Comparison of ENCODE assay signal across 9 mouse cellular contexts in genomic region chr5:73777282-73777921, GRCm38 (mm10).
DNase-seq lines count a peak whose midpoint lies in the region; ATAC-seq lines count a peak whose summit lies in the region.
"Had no signal": no experiment of that assay in that cellular context is flagged by ENCODE, and none has a peak within 500 bp of the region (broad histone marks: within the 10 kb centered on the region; RNA-seq: fewer than 3 reads in every experiment).

No protein-coding gene starts in this region.

- intact Hi-C loops in heart, postnatal 36 days (cut with DNase I): no loop called here

- H3K9ac ChIP-seq in midbrain, embryonic 11.5 days (ENCODE audit: low read length): no peak overlapping the region
- H3K9ac ChIP-seq in midbrain, embryonic 16.5 days (ENCODE audit: low read depth, low read length): no peak overlapping the region
- H3K9ac ChIP-seq in limb, embryonic 15.5 days: no peak overlapping the region
- no peak overlapping the region for H3K9ac ChIP-seq in hindbrain, embryonic 16.5 days (ENCODE audit: low read depth, low read length)
- H3K9ac ChIP-seq in forebrain, embryonic 15.5 days (replicated peaks): no peak overlapping the region
- H3K9ac ChIP-seq: neural tube, embryonic 13.5 days had no signal

- no peak overlapping the region for H3K4me2 ChIP-seq in midbrain, embryonic 11.5 days
- no peak overlapping the region for H3K4me2 ChIP-seq in midbrain, embryonic 16.5 days (ENCODE audit: low read length)
- H3K4me2 ChIP-seq in limb, embryonic 15.5 days: no peak overlapping the region
- no peak overlapping the region for H3K4me2 ChIP-seq in hindbrain, embryonic 16.5 days (ENCODE audit: low read length)
- H3K4me2 ChIP-seq in forebrain, embryonic 15.5 days (replicated peaks): no peak overlapping the region
- H3K4me2 ChIP-seq: neural tube, embryonic 13.5 days had no signal

- ATAC-seq in midbrain, embryonic 11.5 days (ENCODE audit: low FRiP score): no peak
- no peak for ATAC-seq in midbrain, embryonic 16.5 days
- peak; percentile 86 for ATAC-seq in limb, embryonic 15.5 days (ENCODE audit: insufficient number of reproducible peaks, low FRiP score, low TSS enrichment, low read depth)
- no peak for ATAC-seq in hindbrain, embryonic 16.5 days
- ATAC-seq in forebrain, embryonic 15.5 days (replicated peaks): no peak

- H3K27me3 ChIP-seq in midbrain, embryonic 11.5 days (ENCODE audit: control insufficient read depth, insufficient read depth, low read length): no peaks in the 10 kb centered on the region
- H3K27me3 ChIP-seq in midbrain, embryonic 16.5 days (ENCODE audit: control insufficient read depth, insufficient read depth, low read depth, low read length): no peaks in the 10 kb centered on the region
- H3K27me3 ChIP-seq in limb, embryonic 15.5 days: no peaks in the 10 kb centered on the region
- H3K27me3 ChIP-seq in hindbrain, embryonic 16.5 days (replicated peaks; ENCODE audit: control insufficient read depth, insufficient read depth, low read length): no peaks in the 10 kb centered on the region
- no peaks in the 10 kb centered on the region for H3K27me3 ChIP-seq in forebrain, embryonic 15.5 days
- H3K27me3 ChIP-seq: neural tube, embryonic 13.5 days had no signal

- DNase-seq in midbrain, embryonic 11.5 days (ENCODE audit: low spot score, missing footprints): peak; percentile 82
- DNase-seq in heart, postnatal 36 days: peak; percentile 61 to 70
- peak; percentile 48 to 69 for DNase-seq in urinary bladder, postnatal 36 days (ENCODE audit: low spot score in 2 of 2)
- DNase-seq in cerebellum, postnatal 25 days: no peak

- H3K4me1 ChIP-seq in midbrain, embryonic 11.5 days (ENCODE audit: control insufficient read depth, insufficient read depth, low read length): peaks cover 5% of the 10 kb centered on the region
- H3K4me1 ChIP-seq in midbrain, embryonic 16.5 days (ENCODE audit: control insufficient read depth, insufficient read depth, low read length): no peaks in the 10 kb centered on the region
- H3K4me1 ChIP-seq in limb, embryonic 15.5 days: peaks cover 27% of the 10 kb centered on the region
- no peaks in the 10 kb centered on the region for H3K4me1 ChIP-seq in hindbrain, embryonic 16.5 days (ENCODE audit: control insufficient read depth, insufficient read depth, low read depth, low read length)
- H3K4me1 ChIP-seq in forebrain, embryonic 15.5 days: no peaks in the 10 kb centered on the region

- H3K9me3 ChIP-seq in midbrain, embryonic 11.5 days (ENCODE audit: control insufficient read depth, low read length): peaks cover 7% of the 10 kb centered on the region
- H3K9me3 ChIP-seq in midbrain, embryonic 16.5 days (replicated peaks; ENCODE audit: control insufficient read depth, low read length, poor library complexity, severe bottlenecking): peaks cover 6% of the 10 kb centered on the region; the same call in 1 of the 2 replicates
- no peaks in the 10 kb centered on the region for H3K9me3 ChIP-seq in limb, embryonic 15.5 days
- peaks cover 12% of the 10 kb centered on the region for H3K9me3 ChIP-seq in hindbrain, embryonic 16.5 days (ENCODE audit: control insufficient read depth, low read length)
- H3K9me3 ChIP-seq in forebrain, embryonic 15.5 days: peaks cover 6% of the 10 kb centered on the region; the same call in 1 of the 2 replicates

- no peaks in the 10 kb centered on the region for H3K36me3 ChIP-seq in midbrain, embryonic 11.5 days (ENCODE audit: control insufficient read depth, insufficient read depth, low read length)
- no peaks in the 10 kb centered on the region for H3K36me3 ChIP-seq in midbrain, embryonic 16.5 days (ENCODE audit: control insufficient read depth, insufficient read depth, low read length)
- H3K36me3 ChIP-seq in limb, embryonic 15.5 days: no peaks in the 10 kb centered on the region
- no peaks in the 10 kb centered on the region for H3K36me3 ChIP-seq in hindbrain, embryonic 16.5 days (ENCODE audit: control insufficient read depth, insufficient read depth, low read length)
- H3K36me3 ChIP-seq in forebrain, embryonic 15.5 days: no peaks in the 10 kb centered on the region
- H3K36me3 ChIP-seq: neural tube, embryonic 13.5 days had no signal

- WGBS in midbrain, embryonic 11.5 days: 92% methylated on average over 9 of the region's 9 CpGs
- WGBS in midbrain, embryonic 16.5 days: 90% methylated on average over 9 of the region's 9 CpGs
- 40% methylated on average over 9 of the region's 9 CpGs for WGBS in limb, embryonic 15.5 days
- WGBS in hindbrain, embryonic 16.5 days: 85% methylated on average over 9 of the region's 9 CpGs
- WGBS in forebrain, embryonic 15.5 days: 89% methylated on average over 9 of the region's 9 CpGs

- H3K27ac ChIP-seq in midbrain, embryonic 11.5 days (ENCODE audit: low read depth, low read length): no peak overlapping the region
- no peak overlapping the region for H3K27ac ChIP-seq in midbrain, embryonic 16.5 days (ENCODE audit: low read length)
- H3K27ac ChIP-seq in limb, embryonic 15.5 days: peak overlapping the region; percentile 75
- H3K27ac ChIP-seq in hindbrain, embryonic 16.5 days (ENCODE audit: low read depth, low read length): no peak overlapping the region
- no peak overlapping the region for H3K27ac ChIP-seq in forebrain, embryonic 15.5 days (replicated peaks)
- H3K27ac ChIP-seq: neural tube, embryonic 13.5 days had no signal

- no peak overlapping the region for H3K4me3 ChIP-seq in midbrain, embryonic 11.5 days (ENCODE audit: low read depth, low read length)
- no peak overlapping the region for H3K4me3 ChIP-seq in midbrain, embryonic 16.5 days (ENCODE audit: low read depth, low read length)
- H3K4me3 ChIP-seq in limb, embryonic 15.5 days: no peak overlapping the region
- H3K4me3 ChIP-seq in hindbrain, embryonic 16.5 days (ENCODE audit: low read length): no peak overlapping the region
- no peak overlapping the region for H3K4me3 ChIP-seq in forebrain, embryonic 15.5 days
- H3K4me3 ChIP-seq: neural tube, embryonic 13.5 days had no signal

Comparison
In these comparisons a context has a peak if more than half of its experiments do, and no peak if none do; other contexts are left out.
1. DNase-seq: peak in midbrain, embryonic 11.5 days (single experiment), heart, postnatal 36 days (2 of 2) and urinary bladder, postnatal 36 days (2 of 2); none in cerebellum, postnatal 25 days (0 of 2).